Mouse (Mus musculus) mature B cell (primary cell): ENCODE measurements around the gene Six3.

ENCODE experiments used
- in situ Hi-C: fragments of 300-500 bp; cut with MboI; formaldehyde crosslinking; loops from 2 replicates; pipeline ENCODE4 v1.14.3; 2019

Six3 gene

GRCm38 (mm10) chr17:85612526-85613265, 712 bp upstream of the Six3 start:
- in situ Hi-C loops: no loop called here

GRCm38 (mm10) chr17:85614011-85614721, 758 bp downstream of the Six3 start:
- in situ Hi-C loops: no loop called here

GRCm38 (mm10) chr17:85614722-85615331, 1.4 kb downstream of the Six3 start:
- in situ Hi-C loops: no loop called here

- in situ Hi-C loops: no loop called here
These were observed 2.2 kb downstream of the Six3 start for GRCm38 (mm10) chr17:85615586-85615985.

GRCm38 (mm10) chr17:85616526-85617500, 3.4 kb downstream of the Six3 start:
- in situ Hi-C loops: no loop called here

GRCm38 (mm10) chr17:85617566-85618358, 4.4 kb downstream of the Six3 start:
- in situ Hi-C loops: no loop called here

- in situ Hi-C loops: no loop called here
These were observed 5.1 kb downstream of the Six3 start for GRCm38 (mm10) chr17:85618359-85619112.

- in situ Hi-C loops: no loop called here
These were observed 6.0 kb downstream of the Six3 start for GRCm38 (mm10) chr17:85619113-85620085.

GRCm38 (mm10) chr17:85620086-85620481, 6.7 kb downstream of the Six3 start:
- in situ Hi-C loops: no loop called here

GRCm38 (mm10) chr17:85620680-85621504, 7.5 kb downstream of the Six3 start:
- in situ Hi-C loops: no loop called here

GRCm38 (mm10) chr17:85621505-85622310, 8.3 kb downstream of the Six3 start:
- in situ Hi-C loops: no loop called here

GRCm38 (mm10) chr17:85622493-85623157, 9.2 kb downstream of the Six3 start:
- in situ Hi-C loops: no loop called here

GRCm38 (mm10) chr17:85623161-85624050, 10.0 kb downstream of the Six3 start:
- in situ Hi-C loops: no loop called here

GRCm38 (mm10) chr17:85624051-85624420, 10.6 kb downstream of the Six3 start:
- in situ Hi-C loops: no loop called here
